Mouse (Mus musculus) limb, embryonic 10.5 days (tissue): ENCODE results near the gene Btbd2. TPM values are rescaled to one million over a fixed set of nuclear protein-coding genes. Genes with fewer than 3 reads are reported as not detected.

Experiments used
- DNase-seq: peaks from one replicate; pipeline ENCODE4 v3.0.0-alpha.2; 2017; ENCODE audit warnings: low spot score
- H3K27ac ChIP-seq: fragments of 300-500 bp; sonication (generic); 2 replicates; pipeline ENCODE4 v1.5.1; 2016; ENCODE audit warnings: mild to moderate bottlenecking
- H3K27me3 ChIP-seq: fragments of 300-500 bp; sonication (generic); 2 replicates; pipeline ENCODE4 v1.6.1; 2016; ENCODE audit warnings: low read depth, mild to moderate bottlenecking; ENCODE audit not compliant: poor library complexity, severe bottlenecking
- H3K36me3 ChIP-seq: fragments of 300-500 bp; sonication (generic); 2 replicates; pipeline ENCODE4 v1.6.1; 2016; ENCODE audit warnings: mild to moderate bottlenecking, moderate library complexity
- H3K4me1 ChIP-seq: fragments of 300-500 bp; sonication (generic); 2 replicates; pipeline ENCODE4 v1.6.1; 2016
- H3K4me3 ChIP-seq: fragments of 300-500 bp; sonication (generic); 2 replicates; pipeline ENCODE4 v1.5.1; 2016; ENCODE audit warnings: mild to moderate bottlenecking, moderate library complexity
- H3K9me3 ChIP-seq: fragments of 300-500 bp; sonication (generic); replicated peaks from 2 replicates; pipeline ENCODE4 v1.6.1; 2016; ENCODE audit warnings: mild to moderate bottlenecking
- WGBS: fragments of 180-500 bp; shearing (Covaris S2); methylation state at CpG from one replicate; pipeline ENCODE4 v1.1.7; 2016; 5-methylcytosine and 5-hydroxymethylcytosine counted together
- polyA plus RNA-seq: library from polyadenylated mRNA; unstranded; fragments of >200 nt; fragmentation: Nextera tagmentation; extraction: Ambion mirVana; gene quantifications from 2 replicates; pipeline ENCODE4 v1.2.1, GENCODE M21; 2016

Btbd2 gene
- polyA plus RNA-seq, 1 experiment from 2014 or later: 98.6 TPM

- peaks cover 76% of the 10 kb centered on the region for H3K36me3 ChIP-seq
- 83% methylated on average over 11 of the region's 11 CpGs for WGBS
- H3K4me1 ChIP-seq: peaks cover 49% of the 10 kb centered on the region
- H3K27me3 ChIP-seq: no peaks in the 10 kb centered on the region
- H3K9me3 ChIP-seq: no peaks in the 10 kb centered on the region
- no peak for DNase-seq
- no peak overlapping the region for H3K27ac ChIP-seq
- H3K4me3 ChIP-seq: no peak overlapping the region
Observed at GRCm38 (mm10) chr10:80671936-80672690, 15.2 kb upstream of the Btbd2 start.

DNA sequence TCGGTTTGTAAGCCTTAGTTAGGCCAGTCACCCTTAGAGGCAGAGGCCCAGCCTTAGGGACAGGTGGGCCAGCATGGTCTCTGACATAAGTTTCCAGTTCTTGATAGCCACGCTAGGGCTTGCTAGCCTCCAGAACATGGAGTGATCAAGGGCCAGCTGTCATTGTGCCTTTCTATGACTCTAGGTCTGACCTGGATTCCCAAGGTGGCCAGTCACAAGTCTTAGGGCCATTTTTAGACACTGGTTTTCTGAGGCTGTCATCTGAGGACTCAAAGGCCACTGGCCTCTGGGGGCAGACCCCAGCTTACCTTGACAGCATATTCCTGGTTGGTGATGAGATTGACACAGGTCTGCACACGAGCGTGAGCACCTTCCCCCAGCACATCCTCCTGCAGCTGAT lies 14.4 kb upstream of the Btbd2 start:
- no peak overlapping the region for H3K27ac ChIP-seq
- no peak for DNase-seq
- no peaks in the 10 kb centered on the region for H3K27me3 ChIP-seq
- no peak overlapping the region for H3K4me3 ChIP-seq
- H3K36me3 ChIP-seq: peaks cover 84% of the 10 kb centered on the region
- H3K9me3 ChIP-seq: no peaks in the 10 kb centered on the region
- H3K4me1 ChIP-seq: peaks cover 54% of the 10 kb centered on the region
- WGBS: 91% methylated on average over 4 of the region's 4 CpGs

DNA sequence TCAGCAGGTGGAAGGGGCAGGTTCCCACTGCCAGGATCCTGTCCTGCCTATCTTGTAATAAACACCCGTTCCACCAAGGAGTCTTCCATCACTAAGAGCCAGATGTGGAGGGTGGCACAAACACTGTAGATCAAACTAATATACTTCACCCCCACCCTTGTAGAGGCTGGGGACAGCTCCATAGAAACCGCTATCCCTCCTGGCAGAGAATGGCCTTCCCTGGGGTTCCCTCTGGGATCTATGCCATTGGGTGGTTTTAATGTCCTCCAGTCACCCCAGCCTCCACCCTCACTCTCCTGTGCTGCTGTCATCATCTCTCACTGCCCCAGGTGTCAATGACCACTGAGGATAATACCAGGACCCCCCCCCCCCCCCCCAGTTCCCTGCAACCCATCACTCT lies 13.7 kb upstream of the Btbd2 start:
- no peaks in the 10 kb centered on the region for H3K9me3 ChIP-seq
- DNase-seq: no peak
- no peak overlapping the region for H3K27ac ChIP-seq
- WGBS: 96% methylated on average over 2 of the region's 2 CpGs
- H3K4me3 ChIP-seq: no peak overlapping the region
- no peaks in the 10 kb centered on the region for H3K27me3 ChIP-seq
- peaks cover 92% of the 10 kb centered on the region for H3K36me3 ChIP-seq
- peaks cover 58% of the 10 kb centered on the region for H3K4me1 ChIP-seq

DNA sequence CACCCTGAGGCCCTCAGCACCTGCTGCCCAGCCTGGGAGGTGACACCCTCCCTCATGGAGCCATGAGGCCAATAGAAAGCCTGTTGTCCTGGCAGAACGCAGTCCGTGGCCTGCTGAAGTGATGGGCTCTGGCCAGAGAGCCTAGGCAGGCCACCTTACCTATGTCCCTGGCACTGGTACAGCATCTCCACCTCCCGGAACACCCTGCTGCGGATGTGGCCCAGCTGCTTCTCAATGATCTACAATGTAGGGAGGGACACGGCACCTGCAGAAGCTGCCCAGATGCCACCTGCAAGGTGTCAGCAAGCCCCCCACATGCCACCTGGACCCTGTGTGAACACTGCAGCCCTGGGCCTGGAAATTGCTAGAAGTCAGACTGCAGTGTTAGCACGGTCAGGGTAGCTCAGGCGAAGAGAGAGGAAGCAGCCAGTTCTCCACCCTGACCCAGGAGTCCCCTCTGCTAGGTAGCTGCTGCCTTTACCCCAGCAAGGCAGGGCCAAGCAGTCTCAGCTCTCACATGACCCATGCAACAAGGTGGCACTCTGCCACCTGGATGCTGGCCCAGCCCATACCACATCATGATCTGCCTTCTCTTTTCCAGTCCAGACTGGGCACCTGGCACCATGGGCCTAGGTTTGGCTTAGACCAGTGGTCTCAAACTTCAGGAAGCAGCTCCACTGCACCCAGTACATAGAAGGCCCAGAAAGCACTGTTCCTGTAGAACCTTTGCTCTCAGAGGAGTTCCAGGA lies 13.0 kb upstream of the Btbd2 start:
- DNase-seq: no peak
- no peaks in the 10 kb centered on the region for H3K9me3 ChIP-seq
- H3K4me3 ChIP-seq: no peak overlapping the region
- peaks cover 58% of the 10 kb centered on the region for H3K4me1 ChIP-seq
- WGBS: 96% methylated on average over 7 of the region's 7 CpGs
- H3K27ac ChIP-seq: no peak overlapping the region
- peaks cover 95% of the 10 kb centered on the region for H3K36me3 ChIP-seq
- H3K27me3 ChIP-seq: no peaks in the 10 kb centered on the region

- 93% methylated on average over 12 of the region's 12 CpGs for WGBS
- Histone ChIP-seq H3K4me1 (peaks cover 58% of the 10 kb centered on the region), H3K4me3 (no peak overlapping the region), H3K27me3 (no peaks in the 10 kb centered on the region), H3K36me3 (peaks cover 88% of the 10 kb centered on the region), H3K9me3 (no peaks in the 10 kb centered on the region), H3K27ac (no peak overlapping the region)
- no peak for DNase-seq
Observed at GRCm38 (mm10) chr10:80669018-80669417, 12.1 kb upstream of the Btbd2 start.

- H3K27ac ChIP-seq: no peak overlapping the region
- no peak for DNase-seq
- no peak overlapping the region for H3K4me3 ChIP-seq
- WGBS: 87% methylated on average over 11 of the region's 11 CpGs
- no peaks in the 10 kb centered on the region for H3K27me3 ChIP-seq
- H3K4me1 ChIP-seq: peaks cover 58% of the 10 kb centered on the region
- no peaks in the 10 kb centered on the region for H3K9me3 ChIP-seq
- peaks cover 84% of the 10 kb centered on the region for H3K36me3 ChIP-seq
Observed at GRCm38 (mm10) chr10:80668614-80669013, 11.7 kb upstream of the Btbd2 start.

DNA sequence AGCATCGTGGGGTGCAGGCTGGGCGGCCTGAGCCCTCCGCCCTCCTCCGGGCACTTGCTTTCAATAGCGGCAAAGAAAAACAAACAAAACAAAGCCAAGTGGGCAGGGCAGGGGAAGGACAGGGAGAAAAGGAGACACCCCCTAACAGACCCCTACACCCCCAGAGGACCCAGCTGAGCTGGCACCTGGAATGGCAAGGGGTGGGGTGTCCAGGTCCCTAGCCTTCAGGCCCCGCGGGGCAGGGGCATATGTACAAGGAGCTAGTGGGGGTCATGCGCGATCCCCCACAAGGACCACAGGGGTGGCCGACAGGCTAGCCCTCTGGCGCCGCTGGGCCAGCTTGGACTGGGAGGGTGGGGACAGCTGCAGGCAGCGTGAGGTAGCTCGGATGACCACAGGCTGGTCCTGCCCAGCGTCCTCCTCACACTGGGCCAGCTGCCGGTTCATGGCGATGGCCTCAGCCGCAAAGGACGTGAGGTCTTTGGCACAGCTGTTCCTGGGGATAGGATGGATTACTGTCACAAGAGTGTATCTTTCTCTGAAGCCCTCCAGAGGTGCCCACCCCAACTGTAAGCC lies 10.1 kb upstream of the Btbd2 start:
- H3K4me1 ChIP-seq: peaks cover 50% of the 10 kb centered on the region
- peaks cover 67% of the 10 kb centered on the region for H3K36me3 ChIP-seq
- no peaks in the 10 kb centered on the region for H3K27me3 ChIP-seq
- no peak for DNase-seq
- H3K4me3 ChIP-seq: no peak overlapping the region
- no peaks in the 10 kb centered on the region for H3K9me3 ChIP-seq
- 87% methylated on average over 19 of the region's 19 CpGs for WGBS
- peak overlapping the region; percentile 27; the same call in 1 of the 2 replicates for H3K27ac ChIP-seq

GRCm38 (mm10) chr10:80665981-80666733 lies 9.3 kb upstream of the Btbd2 start:
- H3K36me3 ChIP-seq: peaks cover 60% of the 10 kb centered on the region
- no peak for DNase-seq
- H3K9me3 ChIP-seq: no peaks in the 10 kb centered on the region
- no peaks in the 10 kb centered on the region for H3K27me3 ChIP-seq
- peak overlapping the region; percentile 9; the same call in 1 of the 2 replicates for H3K4me3 ChIP-seq
- peak overlapping the region; percentile 27; the same call in 1 of the 2 replicates for H3K27ac ChIP-seq
- peaks cover 50% of the 10 kb centered on the region for H3K4me1 ChIP-seq
- WGBS: 78% methylated on average over 10 of the region's 10 CpGs

GRCm38 (mm10) chr10:80665459-80665858 lies 8.6 kb upstream of the Btbd2 start:
- DNase-seq: no peak
- Histone ChIP-seq H3K4me1 (peaks cover 52% of the 10 kb centered on the region), H3K27me3 (no peaks in the 10 kb centered on the region), H3K4me3 (peak overlapping the region; percentile 4; the same call in 1 of the 2 replicates), H3K36me3 (peaks cover 53% of the 10 kb centered on the region), H3K9me3 (no peaks in the 10 kb centered on the region), H3K27ac (no peak overlapping the region)
- WGBS: 69% methylated on average over 4 of the region's 4 CpGs

DNA sequence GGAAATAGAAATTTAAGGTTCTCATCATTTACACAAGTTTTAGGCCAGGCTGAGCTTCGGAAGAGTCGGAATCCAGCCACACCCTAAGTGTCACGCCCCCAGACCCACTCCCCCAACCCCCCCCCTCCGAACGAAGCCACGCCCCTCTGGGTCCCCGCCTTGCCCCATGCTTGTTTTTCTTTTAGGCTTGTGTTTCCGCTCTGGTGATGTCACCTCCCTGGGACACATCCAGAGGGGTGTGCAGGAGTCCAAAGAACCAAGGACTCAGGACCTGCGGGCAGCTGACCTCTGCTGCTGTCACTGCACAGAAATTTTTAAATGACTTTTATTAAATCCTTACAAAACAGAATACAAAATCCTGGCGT lies 8.1 kb upstream of the Btbd2 start:
- Histone ChIP-seq H3K36me3 (peaks cover 48% of the 10 kb centered on the region), H3K9me3 (no peaks in the 10 kb centered on the region), H3K27me3 (no peaks in the 10 kb centered on the region), H3K4me3 (peak overlapping the region; percentile 4), H3K4me1 (peaks cover 52% of the 10 kb centered on the region), H3K27ac (peak overlapping the region; percentile 46; the same call in 1 of the 2 replicates)
- 19% methylated on average over 10 of the region's 10 CpGs for WGBS
- DNase-seq: no peak

- H3K27me3 ChIP-seq: no peaks in the 10 kb centered on the region
- peak overlapping the region; percentile 4 for H3K4me3 ChIP-seq
- H3K4me1 ChIP-seq: peaks cover 52% of the 10 kb centered on the region
- peaks cover 42% of the 10 kb centered on the region for H3K36me3 ChIP-seq
- peak overlapping the region; percentile 64; the same call in 1 of the 2 replicates for H3K27ac ChIP-seq
- DNase-seq: no peak
- WGBS: 40% methylated on average over 16 of the region's 16 CpGs
- no peaks in the 10 kb centered on the region for H3K9me3 ChIP-seq
Observed at GRCm38 (mm10) chr10:80664197-80665015, 7.5 kb upstream of the Btbd2 start.
